Mouse (Mus musculus) lung, adult 2 months (tissue): Measurements from ENCODE around the gene Adam22.

Experiments
- CTCF ChIP-seq: fragments of 200-500 bp; IDR thresholded peaks from 2 replicates; pipeline ENCODE4 v1.5.1; 2011; ENCODE audit warnings: mild to moderate bottlenecking, low read length, control low read depth; ENCODE audit not compliant: insufficient read depth
- POLR2A ChIP-seq: fragments of 200-500 bp; IDR thresholded peaks from 2 replicates; pipeline ENCODE4 v1.6.1; 2011; ENCODE audit warnings: low read depth, mild to moderate bottlenecking, control low read depth, low read length, borderline replicate concordance; ENCODE audit errors: extremely low read depth

- TF ChIP-seq CTCF: no peak
- no peak for TF ChIP-seq POLR2A
Measured at GRCm38 (mm10) chr5:8088147-8088546, 279.8 kb downstream of the Adam22 start.
